Mouse (Mus musculus): ENCODE measurements around the gene Arrb2. TPM values are rescaled to one million over a fixed set of nuclear protein-coding genes. Genes with fewer than 3 reads are reported as not detected.
A peak's percentile ranks its signal among the peaks of the same experiment; 100 is the strongest.
"Not testable (repeated sequence)": the region's sequence is repeated elsewhere in the genome, so short reads cannot be mapped to it uniquely, and the experiment has no call there.

Arrb2 gene
- polyA plus RNA-seq, 1 experiment: 520 TPM

- Histone ChIP-seq H3K4me1 (ENCODE audit: control insufficient read depth, insufficient read depth, low read length) (no peaks in the 10 kb centered on the region), H3K4me3 (ENCODE audit: insufficient read depth, low read length) (no peak overlapping the region), H3K27ac (ENCODE audit: insufficient read depth, low read depth, low read length) (no peak overlapping the region)
- TF ChIP-seq POLR2A (IDR thresholded peaks at IDR 0.05; ENCODE audit: borderline replicate concordance, low read depth, low read length): no peak
- no peak for TF ChIP-seq CTCF (IDR thresholded peaks at IDR 0.05; ENCODE audit: low read depth, low read length)
Measured at GRCm38 (mm10) chr11:70418199-70418598, 14.2 kb upstream of the Arrb2 start.

DNA sequence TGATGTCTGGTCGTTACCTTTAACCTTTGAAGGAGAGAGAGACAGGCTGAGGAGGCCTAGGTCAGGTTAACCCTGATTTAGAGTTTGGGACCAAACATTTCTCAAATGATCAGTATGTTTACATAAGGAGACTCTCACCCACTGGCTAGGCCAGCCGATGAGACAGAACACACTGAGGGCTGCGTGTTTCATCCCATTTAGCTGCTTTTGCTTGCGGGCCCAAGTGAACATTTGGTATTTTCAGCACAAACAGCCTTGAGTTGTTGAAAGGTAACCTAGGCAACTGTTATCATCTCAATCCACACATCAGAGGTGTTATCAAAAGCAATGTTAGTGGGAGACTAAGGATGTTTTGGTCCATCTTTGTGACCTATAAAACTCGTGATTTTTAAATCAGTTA, 12.9 kb upstream of the Arrb2 start:
- no peak for TF ChIP-seq POLR2A (IDR thresholded peaks at IDR 0.05; ENCODE audit: borderline replicate concordance, low read depth, low read length)
- TF ChIP-seq CTCF (IDR thresholded peaks at IDR 0.05; ENCODE audit: low read depth, low read length): no peak
- Histone ChIP-seq H3K27ac (ENCODE audit: insufficient read depth, low read depth, low read length) (no peak overlapping the region), H3K4me3 (ENCODE audit: insufficient read depth, low read length) (no peak overlapping the region), H3K4me1 (ENCODE audit: control insufficient read depth, insufficient read depth, low read length) (no peaks in the 10 kb centered on the region)

DNA sequence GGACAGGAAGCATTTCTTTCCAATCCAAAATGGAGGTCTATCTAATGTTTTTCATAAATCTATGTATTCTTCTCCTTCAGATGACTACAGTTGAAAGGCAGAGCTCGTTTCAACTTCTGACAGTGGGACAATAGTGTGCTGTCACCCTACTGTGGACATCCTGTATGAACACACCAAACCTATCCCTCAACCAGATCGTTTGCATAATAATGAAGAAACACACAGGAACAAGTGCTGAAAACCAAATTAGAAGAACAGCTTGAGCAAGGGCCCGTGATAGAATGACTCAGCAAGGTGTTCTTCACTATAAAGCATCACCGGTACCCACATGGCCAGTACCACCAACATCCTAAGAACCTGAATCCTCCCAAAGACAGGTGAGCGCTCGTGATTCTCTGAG, 5.8 kb upstream of the Arrb2 start:
- H3K4me3 ChIP-seq (ENCODE audit: insufficient read depth, low read length); H3K4me1 ChIP-seq (ENCODE audit: control insufficient read depth, insufficient read depth, low read length): not testable (repeated sequence)

DNA sequence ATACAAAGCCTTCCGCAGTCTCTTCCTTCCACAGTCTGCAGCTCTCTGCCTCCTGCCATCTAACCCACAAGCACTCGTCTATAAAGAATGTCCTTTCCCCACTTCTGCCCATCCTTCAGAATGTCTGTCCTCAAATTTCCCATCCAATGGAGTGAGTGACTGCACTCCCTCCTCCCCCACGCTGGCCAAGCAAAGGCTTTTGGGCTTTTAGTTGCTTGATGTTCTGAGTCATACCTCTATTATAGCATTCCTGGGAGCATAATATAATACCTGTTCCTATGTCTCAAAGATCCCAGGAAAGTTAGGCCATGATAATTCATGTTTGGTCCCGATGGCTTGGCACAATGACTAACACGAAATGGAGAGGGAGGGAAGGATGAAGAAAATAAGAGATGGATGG, 861 bp upstream of the Arrb2 start:
- TF ChIP-seq POLR2A (IDR thresholded peaks at IDR 0.05; ENCODE audit: borderline replicate concordance, low read depth, low read length) (no peak), CTCF (IDR thresholded peaks at IDR 0.05; ENCODE audit: low read depth, low read length) (no peak)
- Histone ChIP-seq H3K27ac (ENCODE audit: insufficient read depth, low read depth, low read length) (no peak overlapping the region), H3K4me3 (ENCODE audit: insufficient read depth, low read length) (peak overlapping the region; percentile 60; the same call in 1 of the 2 replicates), H3K4me1 (ENCODE audit: control insufficient read depth, insufficient read depth, low read length) (peaks cover 19% of the 10 kb centered on the region)

More for the DNA sequence above, 5.8 kb upstream of the Arrb2 start:
- not testable (repeated sequence) for H3K27ac ChIP-seq (ENCODE audit: insufficient read depth, low read depth, low read length)

GRCm38 (mm10) chr11:70432895-70433568, 597 bp downstream of the Arrb2 start:
- Histone ChIP-seq H3K27ac (ENCODE audit: insufficient read depth, low read depth, low read length) (peak overlapping the region; percentile 92), H3K4me3 (ENCODE audit: insufficient read depth, low read length) (peak overlapping the region; percentile 70), H3K4me1 (ENCODE audit: control insufficient read depth, insufficient read depth, low read length) (peaks cover 30% of the 10 kb centered on the region)
- no peak for TF ChIP-seq POLR2A (IDR thresholded peaks at IDR 0.05; ENCODE audit: borderline replicate concordance, low read depth, low read length)
- no peak for TF ChIP-seq CTCF (IDR thresholded peaks at IDR 0.05; ENCODE audit: low read depth, low read length)

GRCm38 (mm10) chr11:70433569-70433943, 1.1 kb downstream of the Arrb2 start:
- Histone ChIP-seq H3K27ac (ENCODE audit: insufficient read depth, low read depth, low read length) (peak overlapping the region; percentile 92), H3K4me1 (ENCODE audit: control insufficient read depth, insufficient read depth, low read length) (peaks cover 30% of the 10 kb centered on the region), H3K4me3 (ENCODE audit: insufficient read depth, low read length) (peak overlapping the region; percentile 70)
- TF ChIP-seq POLR2A (IDR thresholded peaks at IDR 0.05; ENCODE audit: borderline replicate concordance, low read depth, low read length) (no peak), CTCF (IDR thresholded peaks at IDR 0.05; ENCODE audit: low read depth, low read length) (no peak)

DNA sequence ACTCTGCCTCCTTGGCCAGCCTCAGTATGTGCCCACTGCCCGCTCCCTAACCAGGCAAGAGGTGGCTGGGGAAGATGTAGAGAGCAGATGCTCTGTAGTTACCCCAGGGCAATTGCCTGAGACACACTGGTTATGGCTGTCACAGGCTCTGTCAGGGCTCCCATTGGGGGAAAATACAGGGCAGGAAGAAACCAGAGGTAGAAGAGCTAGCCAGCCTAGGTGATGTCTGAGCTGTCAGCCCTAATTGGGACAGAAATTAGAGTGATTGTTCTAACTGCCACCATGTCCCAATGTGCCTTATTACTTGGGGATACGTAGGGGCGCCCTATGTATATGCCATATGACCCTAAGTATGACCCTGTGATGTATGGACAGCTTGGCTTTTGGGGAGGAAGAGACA, 1.5 kb downstream of the Arrb2 start:
- Histone ChIP-seq H3K4me1 (ENCODE audit: control insufficient read depth, insufficient read depth, low read length) (peaks cover 30% of the 10 kb centered on the region), H3K4me3 (ENCODE audit: insufficient read depth, low read length) (peak overlapping the region; percentile 70), H3K27ac (ENCODE audit: insufficient read depth, low read depth, low read length) (peak overlapping the region; percentile 92)
- TF ChIP-seq POLR2A (IDR thresholded peaks at IDR 0.05; ENCODE audit: borderline replicate concordance, low read depth, low read length) (no peak), CTCF (IDR thresholded peaks at IDR 0.05; ENCODE audit: low read depth, low read length) (no peak)

GRCm38 (mm10) chr11:70435476-70435875, 3.0 kb downstream of the Arrb2 start:
- H3K4me3 ChIP-seq (ENCODE audit: insufficient read depth, low read length): peak overlapping the region; percentile 70
- H3K27ac ChIP-seq (ENCODE audit: insufficient read depth, low read depth, low read length): peak overlapping the region; percentile 92
- no peak for TF ChIP-seq POLR2A (IDR thresholded peaks at IDR 0.05; ENCODE audit: borderline replicate concordance, low read depth, low read length)
- 0 out of 2 replicates have a peak, but pooled peaks have one; percentile 20 for TF ChIP-seq CTCF (IDR thresholded peaks at IDR 0.05; ENCODE audit: low read depth, low read length)
- H3K4me1 ChIP-seq (ENCODE audit: control insufficient read depth, insufficient read depth, low read length): peaks cover 35% of the 10 kb centered on the region

GRCm38 (mm10) chr11:70437426-70437825, 5.0 kb downstream of the Arrb2 start:
- Histone ChIP-seq H3K27ac (ENCODE audit: insufficient read depth, low read depth, low read length) (0 out of 2 replicates have a peak overlapping the region, but pooled peaks have one; percentile 4), H3K4me3 (ENCODE audit: insufficient read depth, low read length) (no peak overlapping the region), H3K4me1 (ENCODE audit: control insufficient read depth, insufficient read depth, low read length) (peaks cover 50% of the 10 kb centered on the region)
- TF ChIP-seq CTCF (IDR thresholded peaks at IDR 0.05; ENCODE audit: low read depth, low read length) (no peak), POLR2A (IDR thresholded peaks at IDR 0.05; ENCODE audit: borderline replicate concordance, low read depth, low read length) (no peak)

DNA sequence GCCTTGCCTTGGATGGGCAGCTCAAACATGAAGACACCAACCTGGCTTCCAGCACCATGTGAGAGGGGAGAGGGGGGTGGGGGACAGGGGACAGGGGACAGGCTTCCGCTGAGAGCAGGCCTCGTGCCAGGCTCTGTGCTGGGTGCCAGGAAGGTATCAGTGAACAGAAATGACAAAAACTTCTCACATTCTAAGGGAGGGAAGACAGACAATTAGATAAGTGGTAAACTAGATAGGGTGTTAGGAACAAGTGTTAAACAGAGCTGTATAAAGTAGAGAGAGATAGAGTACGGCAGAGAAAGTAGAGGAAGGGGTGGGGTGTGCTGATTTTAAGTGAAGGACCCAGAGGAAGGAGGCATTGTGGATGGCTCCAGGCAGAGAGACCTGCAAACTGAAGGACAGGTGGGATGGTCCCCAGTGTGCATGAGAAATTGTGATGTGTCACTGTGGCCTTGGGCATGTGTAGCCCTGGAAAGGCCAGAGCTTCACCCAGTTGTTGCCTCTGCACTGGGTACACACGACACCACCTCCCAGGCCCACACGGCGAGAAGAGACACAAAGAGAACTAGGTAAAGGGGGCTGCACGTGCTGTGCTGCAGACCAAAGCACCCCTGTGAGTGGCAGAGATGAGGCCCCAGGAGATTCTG, 6.4 kb downstream of the Arrb2 start:
- no peak overlapping the region for H3K4me3 ChIP-seq (ENCODE audit: insufficient read depth, low read length)
- no peak overlapping the region for H3K27ac ChIP-seq (ENCODE audit: insufficient read depth, low read depth, low read length)
- TF ChIP-seq POLR2A (IDR thresholded peaks at IDR 0.05; ENCODE audit: borderline replicate concordance, low read depth, low read length) (no peak), CTCF (IDR thresholded peaks at IDR 0.05; ENCODE audit: low read depth, low read length) (no peak)
- peaks cover 50% of the 10 kb centered on the region for H3K4me1 ChIP-seq (ENCODE audit: control insufficient read depth, insufficient read depth, low read length)
